Comparison of ENCODE assay signal across 18 mouse cellular contexts in genomic region chr12:8782565-8782964, GRCm38 (mm10). TPM values are rescaled to one million over a fixed set of nuclear protein-coding genes. Genes with fewer than 3 reads are reported as not detected.
DNase-seq lines count a peak whose midpoint lies in the region; ATAC-seq and TF ChIP-seq lines count a peak whose summit lies in the region.
"Had no signal": no experiment of that assay in that cellular context is flagged by ENCODE, and none has a peak within 500 bp of the region (broad histone marks: within the 10 kb centered on the region; RNA-seq: fewer than 3 reads in every experiment).

No protein-coding gene starts in this region.

- no peaks in the 10 kb centered on the region for H3K36me3 ChIP-seq in intestine, embryonic 15.5 days
- H3K36me3 ChIP-seq in intestine, postnatal 0 days (ENCODE audit: control insufficient read depth, insufficient read depth): no peaks in the 10 kb centered on the region
- no peaks in the 10 kb centered on the region for H3K36me3 ChIP-seq in lung, postnatal 0 days (ENCODE audit: insufficient read depth, low read length)
- no peaks in the 10 kb centered on the region for H3K36me3 ChIP-seq in small intestine, adult 2 months (ENCODE audit: control insufficient read depth, insufficient read depth, low read length)
- peaks cover 37% of the 10 kb centered on the region for H3K36me3 ChIP-seq in hindbrain, embryonic 10.5 days
- no peaks in the 10 kb centered on the region; the same call in 1 of the 2 replicates for H3K36me3 ChIP-seq in forebrain, embryonic 11.5 days (ENCODE audit: control insufficient read depth, insufficient read depth, low read length)
- H3K36me3 ChIP-seq: forebrain, embryonic 12.5 days; G1E; hindbrain, embryonic 15.5 days; kidney, embryonic 15.5 days had no signal

- H3K4me3 ChIP-seq in intestine, embryonic 15.5 days (replicated peaks): no peak overlapping the region
- no peak overlapping the region for H3K4me3 ChIP-seq in intestine, postnatal 0 days (ENCODE audit: low read depth, low read length)
- H3K4me3 ChIP-seq in lung, postnatal 0 days (ENCODE audit: low read depth, low read length): no peak overlapping the region
- H3K4me3 ChIP-seq in lung, adult 2 months (replicated peaks; ENCODE audit: extremely low read depth, low read depth, low read length): no peak overlapping the region
- no peak overlapping the region for H3K4me3 ChIP-seq in small intestine, adult 2 months (ENCODE audit: low read depth, low read length)
- H3K4me3 ChIP-seq in hindbrain, embryonic 10.5 days: no peak overlapping the region
- H3K4me3 ChIP-seq in forebrain, embryonic 11.5 days (ENCODE audit: low read depth, low read length): no peak overlapping the region
- H3K4me3 ChIP-seq: forebrain, embryonic 12.5 days; hindbrain, embryonic 15.5 days; kidney, embryonic 15.5 days; megakaryocyte, embryonic 14.5 days had no signal

- peak; percentile 47 for DNase-seq in lung, postnatal 0 days (ENCODE audit: low spot score)
- no peak for DNase-seq in lung, adult 2 months
- no peak for DNase-seq in hindbrain, embryonic 10.5 days (ENCODE audit: low spot score)
- no peak for DNase-seq in forebrain, embryonic 11.5 days (ENCODE audit: low spot score)
- DNase-seq: midbrain, embryonic 14.5 days; thymus, adult 2 months; thymus, postnatal 4 days had no signal

- no peaks in the 10 kb centered on the region for H3K27me3 ChIP-seq in intestine, embryonic 15.5 days (replicated peaks)
- H3K27me3 ChIP-seq in intestine, postnatal 0 days (replicated peaks; ENCODE audit: control insufficient read depth, insufficient read depth, low read length): no peaks in the 10 kb centered on the region
- no peaks in the 10 kb centered on the region for H3K27me3 ChIP-seq in lung, postnatal 0 days (replicated peaks; ENCODE audit: insufficient read depth, low read length)
- no peaks in the 10 kb centered on the region for H3K27me3 ChIP-seq in small intestine, adult 2 months (ENCODE audit: control insufficient read depth, insufficient read depth, low read length)
- no peaks in the 10 kb centered on the region for H3K27me3 ChIP-seq in hindbrain, embryonic 10.5 days (ENCODE audit: insufficient read depth, poor library complexity, severe bottlenecking)
- no peaks in the 10 kb centered on the region for H3K27me3 ChIP-seq in forebrain, embryonic 11.5 days (ENCODE audit: control insufficient read depth, insufficient read depth, low read length)
- H3K27me3 ChIP-seq: CH12.LX; forebrain, embryonic 12.5 days; hindbrain, embryonic 15.5 days; kidney, embryonic 15.5 days; Patski had no signal

- peak; percentile 46 for ATAC-seq in intestine, embryonic 15.5 days
- no peak for ATAC-seq in intestine, postnatal 0 days
- peak; percentile 29; the same call in 1 of the 2 replicates for ATAC-seq in lung, postnatal 0 days
- no peak for ATAC-seq in forebrain, embryonic 11.5 days (replicated peaks; ENCODE audit: low FRiP score)
- ATAC-seq: Patski had no signal

- H3K9me3 ChIP-seq in intestine, embryonic 15.5 days: no peaks in the 10 kb centered on the region
- H3K9me3 ChIP-seq in intestine, postnatal 0 days (ENCODE audit: control insufficient read depth): no peaks in the 10 kb centered on the region
- no peaks in the 10 kb centered on the region for H3K9me3 ChIP-seq in lung, postnatal 0 days (ENCODE audit: low read length)
- H3K9me3 ChIP-seq in hindbrain, embryonic 10.5 days: no peaks in the 10 kb centered on the region
- H3K9me3 ChIP-seq in forebrain, embryonic 11.5 days (ENCODE audit: control insufficient read depth, low read length): no peaks in the 10 kb centered on the region
- H3K9me3 ChIP-seq: forebrain, embryonic 12.5 days; G1E; hindbrain, embryonic 15.5 days; kidney, embryonic 15.5 days; megakaryocyte, embryonic 14.5 days had no signal

- H3K27ac ChIP-seq in intestine, embryonic 15.5 days: no peak overlapping the region
- H3K27ac ChIP-seq in intestine, postnatal 0 days (ENCODE audit: low read depth, low read length): no peak overlapping the region
- H3K27ac ChIP-seq in lung, postnatal 0 days (ENCODE audit: low read length): peak overlapping the region; percentile 48
- H3K27ac ChIP-seq in small intestine, adult 2 months (ENCODE audit: insufficient read depth, low read depth, low read length): peak overlapping the region; percentile 77
- H3K27ac ChIP-seq in hindbrain, embryonic 10.5 days: no peak overlapping the region
- H3K27ac ChIP-seq in forebrain, embryonic 11.5 days (ENCODE audit: low read depth, low read length): no peak overlapping the region
- H3K27ac ChIP-seq: forebrain, embryonic 12.5 days; hindbrain, embryonic 15.5 days; kidney, embryonic 15.5 days; liver, embryonic 14.5 days had no signal

- WGBS in intestine, embryonic 15.5 days: 71% methylated on average over 3 of the region's 3 CpGs
- 46% methylated on average over 3 of the region's 3 CpGs for WGBS in intestine, postnatal 0 days
- WGBS in lung, postnatal 0 days: 62% methylated on average over 3 of the region's 3 CpGs
- WGBS in lung, adult 2 months: 72% methylated on average over 3 of the region's 3 CpGs
- 28% methylated on average over 3 of the region's 3 CpGs for WGBS in small intestine, adult 2 months
- WGBS in hindbrain, embryonic 10.5 days: 86% methylated on average over 3 of the region's 3 CpGs
- WGBS in forebrain, embryonic 11.5 days: 85% methylated on average over 3 of the region's 3 CpGs

- no peak overlapping the region for H3K4me2 ChIP-seq in intestine, embryonic 15.5 days (replicated peaks)
- H3K4me2 ChIP-seq in intestine, postnatal 0 days (replicated peaks; ENCODE audit: low read depth): no peak overlapping the region; the same call in 1 of the 2 replicates
- H3K4me2 ChIP-seq in lung, postnatal 0 days (replicated peaks; ENCODE audit: low read depth, low read length): 0 out of 2 replicates have a peak overlapping the region, but pooled peaks have one; percentile 11
- H3K4me2 ChIP-seq in forebrain, embryonic 11.5 days (ENCODE audit: low read depth, low read length, severe bottlenecking): no peak overlapping the region
- H3K4me2 ChIP-seq: forebrain, embryonic 12.5 days; hindbrain, embryonic 15.5 days; kidney, embryonic 15.5 days had no signal

- TF ChIP-seq EP300 in lung, postnatal 0 days (IDR thresholded peaks at IDR 0.05): no peak

- H3K9ac ChIP-seq in intestine, embryonic 15.5 days: no peak overlapping the region
- H3K9ac ChIP-seq in intestine, postnatal 0 days (ENCODE audit: low read depth, low read length): no peak overlapping the region
- no peak overlapping the region for H3K9ac ChIP-seq in lung, postnatal 0 days (replicated peaks; ENCODE audit: low read depth)
- H3K9ac ChIP-seq in forebrain, embryonic 11.5 days (ENCODE audit: low read length): no peak overlapping the region
- H3K9ac ChIP-seq: forebrain, embryonic 12.5 days; hindbrain, embryonic 15.5 days; kidney, embryonic 15.5 days; liver, embryonic 14.5 days had no signal

- TF ChIP-seq POLR2A in lung, adult 2 months (IDR thresholded peaks at IDR 0.05; ENCODE audit: borderline replicate concordance, extremely low read depth, low read depth, low read length): no peak
- TF ChIP-seq POLR2A in small intestine, adult 2 months (IDR thresholded peaks at IDR 0.05; ENCODE audit: low read depth, low read length): no peak

- H3K4me1 ChIP-seq in intestine, embryonic 15.5 days (replicated peaks): peaks cover 64% of the 10 kb centered on the region
- H3K4me1 ChIP-seq in intestine, postnatal 0 days (replicated peaks; ENCODE audit: control insufficient read depth, insufficient read depth, low read length): peaks cover 30% of the 10 kb centered on the region
- H3K4me1 ChIP-seq in lung, postnatal 0 days (ENCODE audit: insufficient read depth, low read depth, low read length): peaks cover 7% of the 10 kb centered on the region; the same call in 1 of the 2 replicates
- peaks cover 1% of the 10 kb centered on the region for H3K4me1 ChIP-seq in lung, adult 2 months (ENCODE audit: control insufficient read depth, insufficient read depth, low read length)
- peaks cover 60% of the 10 kb centered on the region for H3K4me1 ChIP-seq in small intestine, adult 2 months (ENCODE audit: control insufficient read depth, insufficient read depth, insufficient read length, low read length)
- H3K4me1 ChIP-seq in hindbrain, embryonic 10.5 days (replicated peaks): peaks cover 76% of the 10 kb centered on the region
- no peaks in the 10 kb centered on the region for H3K4me1 ChIP-seq in forebrain, embryonic 11.5 days (replicated peaks; ENCODE audit: control insufficient read depth, insufficient read depth, low read length)
- H3K4me1 ChIP-seq: hindbrain, embryonic 15.5 days had no signal

- TF ChIP-seq CTCF in intestine, postnatal 0 days (IDR thresholded peaks at IDR 0.05; ENCODE audit: low read depth): no peak
- no peak for TF ChIP-seq CTCF in lung, postnatal 0 days (IDR thresholded peaks at IDR 0.05)
- TF ChIP-seq CTCF in lung, adult 2 months (IDR thresholded peaks at IDR 0.05; ENCODE audit: insufficient read depth, low read length): no peak
- TF ChIP-seq CTCF in small intestine, adult 2 months (IDR thresholded peaks at IDR 0.05; ENCODE audit: extremely low read depth, insufficient read length, insufficient replicate concordance, low read depth, low read length): no peak

RNA-seq across cellular contexts. Expression of gene Sdc1, which starts 11.4 kb away (rescaled TPM):
- polyA plus RNA-seq in intestine, embryonic 15.5 days (2015; fragmentation: Nextera tagmentation; extraction: Ambion mirVana): 101 and 106 TPM in 2 replicates
- 43.4 and 46.4 TPM in 2 replicates for polyA plus RNA-seq in intestine, postnatal 0 days (2015; fragmentation: Nextera tagmentation; extraction: Ambion mirVana)
- polyA plus RNA-seq in lung, postnatal 0 days (2015; fragmentation: Nextera tagmentation; extraction: Ambion mirVana): 303 and 306 TPM in 2 replicates
- 200 and 209 TPM in 2 replicates for polyA plus RNA-seq in lung, adult 2 months (2012; rRNA removed)
- 42.5 and 75.4 TPM in 2 replicates for polyA plus RNA-seq in small intestine, adult 2 months (2012; rRNA removed)
- polyA plus RNA-seq in hindbrain, embryonic 10.5 days (2016; fragmentation: Nextera tagmentation; extraction: Ambion mirVana): 92.2 and 117 TPM in 2 replicates
- 86.8 and 90.0 TPM in 2 replicates for polyA plus RNA-seq in forebrain, embryonic 11.5 days (2014; fragmentation: Nextera tagmentation; extraction: Ambion mirVana)

Comparison
In these comparisons a context has a peak if more than half of its experiments do, and no peak if none do; other contexts are left out.
1. ATAC-seq: peak in intestine, embryonic 15.5 days (single experiment) and lung, postnatal 0 days (single experiment); none in intestine, postnatal 0 days (single experiment) and forebrain, embryonic 11.5 days (single experiment).
2. H3K27ac ChIP-seq: peak in lung, postnatal 0 days (single experiment) and small intestine, adult 2 months (single experiment); none in intestine, embryonic 15.5 days (single experiment), intestine, postnatal 0 days (single experiment), hindbrain, embryonic 10.5 days (single experiment) and forebrain, embryonic 11.5 days (single experiment).